Mouse (Mus musculus): ENCODE results near the gene Ntrk3. TPM values are rescaled to one million over a fixed set of nuclear protein-coding genes. Genes with fewer than 3 reads are reported as not detected.

Gene Ntrk3
- polyA plus RNA-seq, 1 experiment from 2014 or later: 1.2 TPM

GRCm38 (mm10) chr7:78579461-78580234, 158.2 kb downstream of the Ntrk3 start:
- peaks cover 50% of the 10 kb centered on the region for H3K27me3 ChIP-seq (replicated peaks; ENCODE audit: control insufficient read depth, insufficient read depth, low read length)
- peak; percentile 59 for TF ChIP-seq CTCF (IDR thresholded peaks at IDR 0.05; ENCODE audit: low read depth)
- H3K4me1 ChIP-seq (replicated peaks; ENCODE audit: control insufficient read depth, insufficient read depth, low read length): no peaks in the 10 kb centered on the region
- H3K9me3 ChIP-seq (ENCODE audit: control insufficient read depth): no peaks in the 10 kb centered on the region
- whole genome bisulfite sequencing: 3% methylated on average over 13 of the region's 13 CpGs
- H3K4me2 ChIP-seq (replicated peaks; ENCODE audit: low read depth): peak overlapping the region; percentile 64
- no peaks in the 10 kb centered on the region for H3K36me3 ChIP-seq (ENCODE audit: control insufficient read depth, insufficient read depth)
- no peak for ATAC-seq
- H3K4me3 ChIP-seq (ENCODE audit: low read depth, low read length): peak overlapping the region; percentile 39; the same call in 1 of the 2 replicates
- H3K27ac ChIP-seq (ENCODE audit: low read depth, low read length): no peak overlapping the region
- H3K9ac ChIP-seq (ENCODE audit: low read depth, low read length): no peak overlapping the region

- TF ChIP-seq CTCF (IDR thresholded peaks at IDR 0.05; ENCODE audit: low read depth): no peak
- ATAC-seq: no peak
Measured at GRCm38 (mm10) chr7:78578461-78579359, 159.1 kb downstream of the Ntrk3 start.

GRCm38 (mm10) chr7:78578111-78578460, 159.7 kb downstream of the Ntrk3 start:
- Histone ChIP-seq H3K36me3 (ENCODE audit: control insufficient read depth, insufficient read depth) (no peaks in the 10 kb centered on the region), H3K9ac (ENCODE audit: low read depth, low read length) (no peak overlapping the region), H3K27ac (ENCODE audit: low read depth, low read length) (no peak overlapping the region), H3K4me2 (replicated peaks; ENCODE audit: low read depth) (peak overlapping the region; percentile 64), H3K4me3 (ENCODE audit: low read depth, low read length) (peak overlapping the region; percentile 39), H3K27me3 (replicated peaks; ENCODE audit: control insufficient read depth, insufficient read depth, low read length) (peaks cover 50% of the 10 kb centered on the region), H3K4me1 (replicated peaks; ENCODE audit: control insufficient read depth, insufficient read depth, low read length) (no peaks in the 10 kb centered on the region), H3K9me3 (ENCODE audit: control insufficient read depth) (no peaks in the 10 kb centered on the region)
- no peak for TF ChIP-seq CTCF (IDR thresholded peaks at IDR 0.05; ENCODE audit: low read depth)
- no peak for ATAC-seq
- 0% methylated on average over 19 of the region's 23 CpGs for WGBS

More at GRCm38 (mm10) chr7:78578461-78579359, 159.1 kb downstream of the Ntrk3 start:
- Histone ChIP-seq H3K9me3 (ENCODE audit: control insufficient read depth) (no peaks in the 10 kb centered on the region), H3K27me3 (replicated peaks; ENCODE audit: control insufficient read depth, insufficient read depth, low read length) (peaks cover 50% of the 10 kb centered on the region), H3K27ac (ENCODE audit: low read depth, low read length) (no peak overlapping the region), H3K36me3 (ENCODE audit: control insufficient read depth, insufficient read depth) (no peaks in the 10 kb centered on the region), H3K9ac (ENCODE audit: low read depth, low read length) (no peak overlapping the region), H3K4me3 (ENCODE audit: low read depth, low read length) (peak overlapping the region; percentile 39), H3K4me1 (replicated peaks; ENCODE audit: control insufficient read depth, insufficient read depth, low read length) (no peaks in the 10 kb centered on the region), H3K4me2 (replicated peaks; ENCODE audit: low read depth) (peak overlapping the region; percentile 64)
- WGBS: under 1% methylated on average over 44 of the region's 66 CpGs

GRCm38 (mm10) chr7:78577462-78578110, 160.2 kb downstream of the Ntrk3 start:
- Histone ChIP-seq H3K4me2 (replicated peaks; ENCODE audit: low read depth) (peak overlapping the region; percentile 64), H3K36me3 (ENCODE audit: control insufficient read depth, insufficient read depth) (no peaks in the 10 kb centered on the region), H3K9me3 (ENCODE audit: control insufficient read depth) (no peaks in the 10 kb centered on the region), H3K4me3 (ENCODE audit: low read depth, low read length) (peak overlapping the region; percentile 39), H3K27ac (ENCODE audit: low read depth, low read length) (no peak overlapping the region), H3K27me3 (replicated peaks; ENCODE audit: control insufficient read depth, insufficient read depth, low read length) (peaks cover 50% of the 10 kb centered on the region), H3K4me1 (replicated peaks; ENCODE audit: control insufficient read depth, insufficient read depth, low read length) (no peaks in the 10 kb centered on the region), H3K9ac (ENCODE audit: low read depth, low read length) (no peak overlapping the region)
- ATAC-seq: no peak
- under 1% methylated on average over 49 of the region's 49 CpGs for WGBS
- TF ChIP-seq CTCF (IDR thresholded peaks at IDR 0.05; ENCODE audit: low read depth): no peak

GRCm38 (mm10) chr7:78576706-78577461, 160.9 kb downstream of the Ntrk3 start:
- no peak for TF ChIP-seq CTCF (IDR thresholded peaks at IDR 0.05; ENCODE audit: low read depth)
- H3K4me1 ChIP-seq (replicated peaks; ENCODE audit: control insufficient read depth, insufficient read depth, low read length): no peaks in the 10 kb centered on the region
- no peak overlapping the region for H3K27ac ChIP-seq (ENCODE audit: low read depth, low read length)
- no peaks in the 10 kb centered on the region for H3K36me3 ChIP-seq (ENCODE audit: control insufficient read depth, insufficient read depth)
- H3K4me2 ChIP-seq (replicated peaks; ENCODE audit: low read depth): peak overlapping the region; percentile 64
- WGBS: 3% methylated on average over 35 of the region's 35 CpGs
- H3K27me3 ChIP-seq (replicated peaks; ENCODE audit: control insufficient read depth, insufficient read depth, low read length): peaks cover 50% of the 10 kb centered on the region
- ATAC-seq: 0 out of 2 replicates have a peak, but pooled peaks have one; percentile 8
- no peaks in the 10 kb centered on the region for H3K9me3 ChIP-seq (ENCODE audit: control insufficient read depth)
- peak overlapping the region; percentile 39 for H3K4me3 ChIP-seq (ENCODE audit: low read depth, low read length)
- H3K9ac ChIP-seq (ENCODE audit: low read depth, low read length): no peak overlapping the region

Measured in intestine, postnatal 0 days (tissue).